Mouse (Mus musculus) neural tube, postnatal 0 days (tissue): ENCODE results near the gene Coasy. TPM values are rescaled to one million over a fixed set of nuclear protein-coding genes. Genes with fewer than 3 reads are reported as not detected.

Experiments used
- polyA plus RNA-seq: library from polyadenylated mRNA; unstranded; fragments of >200 nt; fragmentation: Nextera tagmentation; extraction: Ambion mirVana; gene quantifications from 2 replicates; pipeline ENCODE4 v1.2.1, GENCODE M21; 2015

Gene Coasy
- polyA plus RNA-seq: 30.7 and 32.2 TPM in 2 replicates

GRCm38 (mm10) chr11:101082208-101083082, at the start of gene Coasy:
TSS of gene Coasy (plus strand) at chr11:101082565.

GRCm38 (mm10) chr11:101069391-101070188, 12.8 kb upstream of the Coasy start, which contains the start of gene Naglu:
TSS of gene Naglu (plus strand) at chr11:101070012.

GRCm38 (mm10) chr11:101078121-101078520, 4.2 kb upstream of the Coasy start, which contains the start of gene Hsd17b1:
TSS of gene Hsd17b1 (plus strand) at chr11:101078411.

GRCm38 (mm10) chr11:101086756-101087681, 4.7 kb downstream of the Coasy start, which contains the start of gene Mlx:
TSS of gene Mlx (plus strand) at chr11:101087277.

GRCm38 (mm10) chr11:101095314-101096024, 13.1 kb downstream of the Coasy start, which contains the start of gene Psmc3ip:
TSS of gene Psmc3ip (minus strand) at chr11:101095436.

DNA sequence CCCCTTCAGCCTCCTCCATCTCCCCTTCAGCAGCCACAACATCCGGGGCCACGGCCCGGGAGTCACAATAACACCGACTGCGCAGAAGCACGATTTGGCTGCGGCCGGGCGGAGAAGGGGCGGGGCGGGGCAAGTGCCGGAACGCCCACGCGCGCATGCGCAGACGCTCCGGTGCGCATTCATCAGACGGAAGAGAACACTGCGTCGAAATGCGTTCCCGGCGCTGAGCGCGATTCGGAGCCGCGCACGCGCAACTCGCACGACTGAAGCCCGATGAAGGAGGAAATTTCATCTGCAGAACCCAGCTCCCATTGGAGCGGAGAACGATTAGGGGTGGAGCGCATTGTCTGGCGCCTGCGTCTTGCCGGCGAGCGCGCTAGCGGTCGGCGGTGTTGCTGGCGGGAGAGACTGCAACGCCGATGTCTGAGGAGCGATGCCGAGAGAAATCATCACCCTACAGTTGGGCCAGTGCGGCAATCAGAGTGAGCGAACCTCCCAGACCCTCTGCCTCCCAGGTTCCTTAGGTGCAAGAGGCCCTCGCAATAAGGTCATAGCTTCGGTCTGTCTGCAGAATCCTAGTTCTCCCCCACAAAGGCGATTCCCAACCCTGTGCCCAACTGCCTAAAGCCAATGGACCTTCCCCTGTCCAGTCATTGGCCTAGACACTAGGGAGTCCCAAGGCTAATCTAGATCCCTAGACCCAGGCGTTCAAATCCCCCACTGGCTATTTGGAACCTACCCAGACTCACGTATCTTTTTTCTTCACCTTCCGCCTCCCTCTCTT, 37.6 kb downstream of the Coasy start, which contains the start of the genes Retreg3 and Tubg1:
TSS of gene Retreg3 (minus strand) at position 133 of the 784 bp plus-strand sequence.
TSS of gene Tubg1 (plus strand) at position 178 of the 784 bp plus-strand sequence.

Other genes starting within 250 kb of the Coasy start
- 16.4 and 17.6 TPM in 2 replicates for gene Stat5b, start 231.8 kb upstream of the Coasy start, polyA plus RNA-seq
- gene Stat5a, start 223.2 kb upstream of the Coasy start, polyA plus RNA-seq: 2.3 and 3.0 TPM in 2 replicates
- gene Stat3, start 143.0 kb upstream of the Coasy start, polyA plus RNA-seq: 49.0 and 55.4 TPM in 2 replicates
- 52.5 and 68.3 TPM in 2 replicates for gene Cavin1, start 111.7 kb upstream of the Coasy start, polyA plus RNA-seq
- 156 and 176 TPM in 2 replicates for gene Atp6v0a1, start 73.1 kb upstream of the Coasy start, polyA plus RNA-seq
- gene Naglu, start 12.6 kb upstream of the Coasy start, polyA plus RNA-seq: 12.8 and 12.9 TPM in 2 replicates
- gene Hsd17b1, start 4.2 kb upstream of the Coasy start, polyA plus RNA-seq: 0.18 and 0.28 TPM in 2 replicates
- 66.4 and 68.3 TPM in 2 replicates for gene Mlx, start 4.7 kb downstream of the Coasy start, polyA plus RNA-seq
- 11.4 and 15.9 TPM in 2 replicates for gene Psmc3ip, start 12.9 kb downstream of the Coasy start, polyA plus RNA-seq
- gene Retreg3, start 37.3 kb downstream of the Coasy start, polyA plus RNA-seq: 21.0 and 22.1 TPM in 2 replicates
- 61.3 and 65.4 TPM in 2 replicates for gene Tubg1, start 37.4 kb downstream of the Coasy start, polyA plus RNA-seq
- 62.5 and 67.4 TPM in 2 replicates for gene Tubg2, start 73.3 kb downstream of the Coasy start, polyA plus RNA-seq
- 13.6 and 14.3 TPM in 2 replicates for gene Cntnap1, start 88.0 kb downstream of the Coasy start, polyA plus RNA-seq
- gene Plekhh3, start 88.8 kb downstream of the Coasy start, polyA plus RNA-seq: 7.9 and 10.5 TPM in 2 replicates
- gene Ccr10, start 92.9 kb downstream of the Coasy start, polyA plus RNA-seq: 0.56 and 1.0 TPM in 2 replicates
- 21.5 and 25.4 TPM in 2 replicates for gene Ezh1, start 143.9 kb downstream of the Coasy start, polyA plus RNA-seq
- gene Ramp2, start 163.5 kb downstream of the Coasy start, polyA plus RNA-seq: 143 and 155 TPM in 2 replicates
- gene Vps25, start 171.1 kb downstream of the Coasy start, polyA plus RNA-seq: 129 and 133 TPM in 2 replicates
- gene Wnk4, start 178.0 kb downstream of the Coasy start, polyA plus RNA-seq: 5.9 and 6.4 TPM in 2 replicates
- 0.48 and 1.0 TPM in 2 replicates for gene Cntd1, start 196.4 kb downstream of the Coasy start, polyA plus RNA-seq
- gene Coa3, start 196.5 kb downstream of the Coasy start, polyA plus RNA-seq: 229 and 252 TPM in 2 replicates
- gene Becn1, start 219.7 kb downstream of the Coasy start, polyA plus RNA-seq: 131 and 140 TPM in 2 replicates
- gene Psme3, start 233.6 kb downstream of the Coasy start, polyA plus RNA-seq: 80.5 and 81.0 TPM in 2 replicates
- 0.46 and 0.64 TPM in 2 replicates for gene Aoc2, start 242.5 kb downstream of the Coasy start, polyA plus RNA-seq
- 0.18 and 0.34 TPM in 2 replicates for gene Aoc3, start 248.0 kb downstream of the Coasy start, polyA plus RNA-seq